Mouse (Mus musculus): ENCODE data around the gene Dhcr24.
A peak's percentile ranks its signal among the peaks of the same experiment; 100 is the strongest.

GRCm38 (mm10) chr4:106630333-106631220 lies 69.7 kb downstream of the Dhcr24 start:
- TF ChIP-seq POLR2A (IDR thresholded peaks at IDR 0.05; ENCODE audit: borderline replicate concordance, extremely low read depth, insufficient read depth, insufficient read length, poor library complexity, severe bottlenecking) (no peak), CTCF (IDR thresholded peaks at IDR 0.05; ENCODE audit: borderline replicate concordance, extremely low read depth, insufficient read depth, insufficient read length) (peak; percentile 78; the same call in 1 of the 2 replicates)
